Mouse (Mus musculus) left cerebral cortex, postnatal 25 days (tissue): ENCODE measurements at regions not wholly inside any gene's neighbourhood (a gene's known extent, or its start where the extent isn't known, plus 50 kb on each side); places are given as distances from the start of the nearest gene placed in this dataset.

Experiments
- DNase-seq, 2 experiments: peaks; one replicate each; pipeline ENCODE4 v3.0.0; 2022; ENCODE audit warnings: low spot score in 2 of 2, mixed read lengths in 1 of 2
- intact Hi-C: fragments of 180-260 bp; cut with DNase I; formaldehyde crosslinking; loops from one replicate; pipeline ENCODE4 v1.15.1; 2025

- intact Hi-C loops, result no loop called here
- DNase-seq, result no peak
Observed at GRCm38 (mm10) chr5:118316310-118317017, 71.4 kb downstream of the 2410131K14Rik start.

- DNase-seq, result no peak
- intact Hi-C loops, result loop anchor here (2.0 kb wide), 1 partner anchor 49 kb away; no protein-coding TSS in a partner anchor
Observed at GRCm38 (mm10) chr5:118318073-118318472, 73.0 kb downstream of the 2410131K14Rik start.

GRCm38 (mm10) chr5:118318883-118319282 lies 73.9 kb downstream of the 2410131K14Rik start:
- DNase-seq, result no peak
- intact Hi-C loops, result loop anchor here (2.0 kb wide), 1 partner anchor 50 kb away; no protein-coding TSS in a partner anchor

- DNase-seq, result peak; percentile 47 to 82
- intact Hi-C loops, result no loop called here
Observed at GRCm38 (mm10) chr5:118321719-118322455, 76.9 kb downstream of the 2410131K14Rik start.

GRCm38 (mm10) chr5:118323151-118323550 lies 78.1 kb downstream of the 2410131K14Rik start:
- DNase-seq, result no peak
- intact Hi-C loops, result no loop called here

- intact Hi-C loops, result no loop called here
Observed at GRCm38 (mm10) chr5:118326837-118327541, 82.0 kb downstream of the 2410131K14Rik start.

GRCm38 (mm10) chr5:118327961-118328712 lies 83.1 kb downstream of the 2410131K14Rik start:
- peak in 1 of 2 experiments; percentile 19 for DNase-seq

More at GRCm38 (mm10) chr5:118326837-118327541, 82.0 kb downstream of the 2410131K14Rik start:
- DNase-seq, result peak; percentile 44 to 72

GRCm38 (mm10) chr5:118329143-118329542 lies 84.1 kb downstream of the 2410131K14Rik start:
- DNase-seq, result no peak
- intact Hi-C loops, result no loop called here

More at GRCm38 (mm10) chr5:118327961-118328712, 83.1 kb downstream of the 2410131K14Rik start:
- intact Hi-C loops, result no loop called here

- intact Hi-C loops, result loop anchor here (1.0 to 5.0 kb wide), 5 partner anchors 50 to 406 kb away; partner anchors contain the start of gene Med13l
- DNase-seq, result peak in 1 of 2 experiments; percentile 82
Observed at GRCm38 (mm10) chr5:118331286-118331607, 86.2 kb downstream of the 2410131K14Rik start.

GRCm38 (mm10) chr5:118331608-118332394 lies 86.8 kb downstream of the 2410131K14Rik start:
- intact Hi-C loops, result loop anchor here (1.0 to 5.0 kb wide), 5 partner anchors 49 to 406 kb away; partner anchors contain the start of gene Med13l
- DNase-seq, result peak; percentile 81 to 86

- no peak for DNase-seq
- intact Hi-C loops, result loop anchor here (5.0 kb wide), 1 partner anchor 323 kb away; no protein-coding TSS in a partner anchor
Observed at GRCm38 (mm10) chr5:118334054-118334453, 89.0 kb downstream of the 2410131K14Rik start.

- intact Hi-C loops, result no loop called here
- no peak for DNase-seq
Observed at GRCm38 (mm10) chr5:118338186-118338585, 93.2 kb downstream of the 2410131K14Rik start.

- DNase-seq, result peak in 1 of 2 experiments; percentile 82
- intact Hi-C loops, result no loop called here
Observed at GRCm38 (mm10) chr5:118339676-118340661, 94.9 kb downstream of the 2410131K14Rik start.

GRCm38 (mm10) chr5:118343444-118344320 lies 98.7 kb downstream of the 2410131K14Rik start:
- DNase-seq, result peak; percentile 65 to 70
- intact Hi-C loops, result no loop called here

- no peak for DNase-seq
- intact Hi-C loops, result no loop called here
Observed at GRCm38 (mm10) chr5:118345226-118345625, 100.2 kb downstream of the 2410131K14Rik start.

- intact Hi-C loops, result no loop called here
- DNase-seq, result no peak
Observed at GRCm38 (mm10) chr5:118349057-118349456, 104.0 kb downstream of the 2410131K14Rik start.
